Comparison of ENCODE assay signal across 7 mouse cellular contexts in the genomic region with DNA sequence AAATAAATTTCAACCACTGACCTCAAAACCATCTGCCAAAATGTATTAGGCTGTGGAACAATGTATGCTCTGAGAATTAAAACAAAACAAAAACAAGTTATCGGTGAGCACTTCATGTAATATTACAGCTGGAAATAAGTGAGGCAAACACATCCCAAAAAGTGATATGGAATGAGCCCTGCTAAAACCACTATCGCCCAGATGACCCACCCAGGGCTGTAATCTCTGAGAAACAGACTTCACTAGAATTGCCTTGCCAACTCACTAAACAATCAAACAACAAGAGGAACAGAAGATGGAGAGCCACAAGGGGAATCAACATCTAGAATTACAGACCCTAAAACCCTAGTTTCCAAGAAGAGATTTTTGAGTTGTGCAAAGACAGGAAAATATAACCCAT. TPM values are rescaled to one million over a fixed set of nuclear protein-coding genes. Genes with fewer than 3 reads are reported as not detected.
DNase-seq lines count a peak whose midpoint lies in the region; ATAC-seq and TF ChIP-seq lines count a peak whose summit lies in the region.

No protein-coding gene starts in this region.

- TF ChIP-seq CTCF in CH12.LX (conservative IDR thresholded peaks at IDR 0.05 in 1 of 2, IDR thresholded peaks at IDR 0.05 in 1 of 2; ENCODE audit: low read depth in 2 of 2, low read length in 2 of 2): no peak

- DNase-seq in 3134 (ENCODE audit: extremely low read depth, insufficient read length, low spot score) (peak; percentile 7), CH12.LX (ENCODE audit: extremely low read depth) (peak; percentile 17)
- no peak for DNase-seq in forebrain, embryonic 14.5 days (ENCODE audit: low spot score)
- DNase-seq in liver, embryonic 13.5 days: peak; percentile 80
- no peak for DNase-seq in cerebellum, postnatal 25 days
- DNase-seq in adrenal gland, postnatal 10 days: no peak
- no peak for DNase-seq in B cell, adult 2 months

- no peak for TF ChIP-seq EP300 in CH12.LX (IDR thresholded peaks at IDR 0.05; ENCODE audit: low read length)

- WGBS in forebrain, embryonic 14.5 days: 92% methylated on average over 2 of the region's 2 CpGs
- WGBS in liver, embryonic 13.5 days (ENCODE audit: insufficient replicate concordance): 7% methylated on average over 2 of the region's 2 CpGs

- dilution Hi-C loops in CH12.LX (cut with MboI; ENCODE audit: extremely low pct_ligation_motif_present, extremely low pct_unique_long_range_greater_than_20kb, low sequenced_read_pairs): no loop called here

- TF ChIP-seq POLR2A in CH12.LX (IDR thresholded peaks at IDR 0.05; ENCODE audit: low read depth, low read length): no peak

- no peaks in the 10 kb centered on the region for H3K27me3 ChIP-seq in CH12.LX (replicated peaks)
- H3K27me3 ChIP-seq in forebrain, embryonic 14.5 days (replicated peaks; ENCODE audit: control insufficient read depth, insufficient read depth, low read length): no peaks in the 10 kb centered on the region
- H3K27me3 ChIP-seq in liver, embryonic 13.5 days: no peaks in the 10 kb centered on the region

- in situ Hi-C loops in CH12.LX (cut with MboI; ENCODE audit: low pct_ligation_motif_present, low pct_unique_long_range_greater_than_20kb, low sequenced_read_pairs): no loop called here

- H3K36me3 ChIP-seq in CH12.LX (replicated peaks in 1 of 2; ENCODE audit: control insufficient read depth in 1 of 2, insufficient read depth in 1 of 2, low read length in 1 of 2): peaks cover 3 to 15% of the 10 kb centered on the region in 2 experiments
- H3K36me3 ChIP-seq in forebrain, embryonic 14.5 days (ENCODE audit: control insufficient read depth, insufficient read depth, low read length): peaks cover 6% of the 10 kb centered on the region; the same call in 1 of the 2 replicates
- H3K36me3 ChIP-seq in liver, embryonic 13.5 days: peaks cover 15% of the 10 kb centered on the region

- no peaks in the 10 kb centered on the region for H3K9me3 ChIP-seq in CH12.LX (replicated peaks; ENCODE audit: low read length)
- H3K9me3 ChIP-seq in forebrain, embryonic 14.5 days (replicated peaks; ENCODE audit: control insufficient read depth, low read length): no peaks in the 10 kb centered on the region
- no peaks in the 10 kb centered on the region for H3K9me3 ChIP-seq in liver, embryonic 13.5 days (replicated peaks)

- peaks cover 6 to 24% of the 10 kb centered on the region in 2 experiments; a peak in 3 of 4 replicates for H3K4me1 ChIP-seq in CH12.LX (ENCODE audit: control insufficient read depth in 1 of 2, insufficient read depth in 2 of 2)
- peaks cover 19% of the 10 kb centered on the region for H3K4me1 ChIP-seq in forebrain, embryonic 14.5 days (ENCODE audit: control insufficient read depth, insufficient read depth, low read length)
- H3K4me1 ChIP-seq in liver, embryonic 13.5 days (replicated peaks): peaks cover 56% of the 10 kb centered on the region

- H3K4me3 ChIP-seq in CH12.LX (replicated peaks in 1 of 3; ENCODE audit: low read depth in 2 of 3, low read length in 2 of 3, poor library complexity in 1 of 3): peak overlapping the region; percentile 88 to 90 (median 88)
- no peak overlapping the region for H3K4me3 ChIP-seq in forebrain, embryonic 14.5 days (ENCODE audit: low read depth, low read length)
- H3K4me3 ChIP-seq in liver, embryonic 13.5 days (replicated peaks): peak overlapping the region; percentile 91

- peaks cover 23% of the 10 kb centered on the region for H3K79me2 ChIP-seq in CH12.LX (replicated peaks; ENCODE audit: control insufficient read depth, extremely low read depth, insufficient read depth, poor library complexity, severe bottlenecking)

- TF ChIP-seq RAD21 in CH12.LX (IDR thresholded peaks at IDR 0.05; ENCODE audit: low read depth, low read length): no peak

- peak overlapping the region; percentile 80 for H3K4me2 ChIP-seq in CH12.LX (ENCODE audit: insufficient read depth, low read depth, poor library complexity, severe bottlenecking)
- H3K4me2 ChIP-seq in forebrain, embryonic 14.5 days (ENCODE audit: low read length): peak overlapping the region; percentile 60
- H3K4me2 ChIP-seq in liver, embryonic 13.5 days: peak overlapping the region; percentile 81

- ATAC-seq in forebrain, embryonic 14.5 days: no peak
- peak; percentile 74 for ATAC-seq in liver, embryonic 13.5 days (ENCODE audit: low read depth)

- peak overlapping the region; percentile 84 for H3K9ac ChIP-seq in CH12.LX (ENCODE audit: insufficient read depth, low read depth)
- H3K9ac ChIP-seq in forebrain, embryonic 14.5 days (ENCODE audit: low read length): peak overlapping the region; percentile 82; the same call in 1 of the 2 replicates
- peak overlapping the region; percentile 94 for H3K9ac ChIP-seq in liver, embryonic 13.5 days

- no peak overlapping the region for H3K27ac ChIP-seq in CH12.LX (ENCODE audit: insufficient read depth, low read depth)
- H3K27ac ChIP-seq in forebrain, embryonic 14.5 days (ENCODE audit: low read depth, low read length): no peak overlapping the region
- peak overlapping the region; percentile 98 for H3K27ac ChIP-seq in liver, embryonic 13.5 days

TF ChIP-seq in CH12.LX, 34 proteins besides CTCF, POLR2A, EP300 and RAD21:
- TF ChIP-seq MAX (IDR thresholded peaks at IDR 0.05; ENCODE audit: low read length): no peak
- no peak for TF ChIP-seq CHD1 (IDR thresholded peaks at IDR 0.05; ENCODE audit: low read depth, low read length)
- TF ChIP-seq IRF4 (IDR thresholded peaks at IDR 0.05; ENCODE audit: low read depth, low read length): no peak
- TF ChIP-seq ETS1 (conservative IDR thresholded peaks at IDR 0.05; ENCODE audit: low read depth, low read length): no peak
- TF ChIP-seq E2F4 (IDR thresholded peaks at IDR 0.05; ENCODE audit: insufficient replicate concordance, low read depth, low read length): no peak
- TF ChIP-seq TBP (conservative IDR thresholded peaks at IDR 0.05; ENCODE audit: low read depth, low read length): no peak

RNA-seq across cellular contexts. Expression of gene Tmx1, which starts 0.8 kb away (rescaled TPM):
- total RNA-seq in CH12.LX (2012; rRNA removed): 60.3 and 68.2 TPM in 2 replicates
- 132 and 162 TPM in 2 replicates for total RNA-seq in CH12.LX (2014; rRNA removed)
- 113 and 123 TPM in 2 replicates for polyA plus RNA-seq in CH12.LX (2012; ENCODE audit: insufficient read length, low read depth)
- 87.5 and 93.9 TPM in 2 replicates for polyA plus RNA-seq in forebrain, embryonic 14.5 days (2014; fragmentation: Nextera tagmentation; extraction: Ambion mirVana)
- polyA plus RNA-seq in liver, embryonic 13.5 days (2015; fragmentation: Nextera tagmentation; extraction: Ambion mirVana): 136 and 164 TPM in 2 replicates
- 10 to 100 TPM; 39.4 to 40.1 TPM for total RNA-seq in adrenal gland, postnatal 10 days (2021)

Comparison
In these comparisons a context has a peak if more than half of its experiments do, and no peak if none do; other contexts are left out.
1. DNase-seq: peak in 3134 (single experiment), CH12.LX (single experiment) and liver, embryonic 13.5 days (single experiment); none in forebrain, embryonic 14.5 days (single experiment), cerebellum, postnatal 25 days (0 of 2), adrenal gland, postnatal 10 days (single experiment) and B cell, adult 2 months (0 of 2).
2. Peak in every context shown above with its lines, with median percentiles within 50 percentile points of each other: H3K4me2 ChIP-seq and H3K9ac ChIP-seq.